Mouse (Mus musculus): ENCODE results near the gene Mmp9. TPM values are rescaled to one million over a fixed set of nuclear protein-coding genes. Genes with fewer than 3 reads are reported as not detected.

Gene Mmp9
- polyA plus RNA-seq, 1 experiment: 8.1 TPM

DNA sequence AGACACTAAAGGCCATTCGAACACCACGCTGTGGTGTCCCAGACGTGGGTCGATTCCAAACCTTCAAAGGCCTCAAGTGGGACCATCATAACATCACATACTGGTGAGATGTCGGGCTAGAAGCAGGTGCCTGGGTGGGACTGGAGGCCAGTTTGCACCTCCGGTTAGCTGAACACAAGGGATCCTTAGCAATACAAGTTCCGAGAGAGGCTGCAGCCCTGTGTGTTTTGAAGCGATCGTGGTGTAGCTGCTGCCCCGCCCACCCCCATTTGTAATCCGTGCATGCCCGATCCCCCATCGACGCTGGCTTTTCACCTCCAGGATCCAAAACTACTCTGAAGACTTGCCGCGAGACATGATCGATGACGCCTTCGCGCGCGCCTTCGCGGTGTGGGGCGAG, 8.4 kb downstream of the Mmp9 start:
- Histone ChIP-seq H3K4me1 (ENCODE audit: control insufficient read depth, insufficient read depth, low read length) (no peaks in the 10 kb centered on the region), H3K4me3 (ENCODE audit: insufficient read depth, low read length) (no peak overlapping the region), H3K27ac (ENCODE audit: insufficient read depth, low read length) (no peak overlapping the region)
- TF ChIP-seq CTCF (IDR thresholded peaks at IDR 0.05; ENCODE audit: borderline replicate concordance, insufficient read depth, low read length) (no peak), POLR2A (IDR thresholded peaks at IDR 0.05; ENCODE audit: low read depth, low read length) (no peak)

DNA sequence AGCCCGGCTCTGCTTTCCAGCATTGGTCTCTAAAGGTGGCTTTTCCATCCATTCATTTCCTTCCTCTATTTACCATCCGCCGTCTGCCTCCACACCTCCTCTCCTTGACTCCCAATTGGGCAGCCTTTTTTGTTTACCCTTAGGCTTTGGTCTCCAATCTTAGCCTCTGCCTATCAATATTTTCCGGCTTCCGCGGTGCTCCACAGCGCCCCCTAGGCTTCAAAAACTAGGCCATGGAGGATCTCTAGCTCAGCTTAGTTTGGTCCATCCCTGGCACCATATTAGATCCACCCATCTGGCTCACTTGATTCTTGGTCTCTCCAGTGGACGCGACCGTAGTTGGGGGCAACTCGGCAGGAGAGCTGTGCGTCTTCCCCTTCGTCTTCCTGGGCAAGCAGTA, 9.9 kb downstream of the Mmp9 start:
- no peak for TF ChIP-seq POLR2A (IDR thresholded peaks at IDR 0.05; ENCODE audit: low read depth, low read length)
- TF ChIP-seq CTCF (IDR thresholded peaks at IDR 0.05; ENCODE audit: borderline replicate concordance, insufficient read depth, low read length): no peak
- Histone ChIP-seq H3K27ac (ENCODE audit: insufficient read depth, low read length) (no peak overlapping the region), H3K4me3 (ENCODE audit: insufficient read depth, low read length) (no peak overlapping the region)

DNA sequence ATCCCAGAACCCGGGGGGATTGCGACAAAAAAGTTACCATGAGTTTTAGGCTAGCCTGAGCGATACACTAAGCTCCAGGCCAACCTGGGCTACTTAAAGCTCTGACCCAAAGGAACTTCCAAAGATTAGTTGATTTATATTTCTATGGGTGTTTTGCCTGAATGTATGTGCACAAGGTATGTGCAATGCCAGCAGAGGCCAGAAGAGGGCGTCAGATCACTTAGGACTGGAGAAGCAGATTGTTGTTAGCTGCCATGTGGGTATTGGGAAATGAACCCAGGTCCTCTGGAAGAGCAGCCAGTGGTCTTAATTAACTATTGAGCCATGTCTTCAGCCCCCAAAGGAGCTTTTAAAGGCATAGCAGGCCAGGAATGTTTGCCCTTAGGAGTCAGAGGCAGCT, 11.2 kb downstream of the Mmp9 start:
- Histone ChIP-seq H3K4me3 (ENCODE audit: insufficient read depth, low read length) (no peak overlapping the region), H3K4me1 (ENCODE audit: control insufficient read depth, insufficient read depth, low read length) (no peaks in the 10 kb centered on the region), H3K27ac (ENCODE audit: insufficient read depth, low read length) (no peak overlapping the region)
- TF ChIP-seq CTCF (IDR thresholded peaks at IDR 0.05; ENCODE audit: borderline replicate concordance, insufficient read depth, low read length) (0 out of 2 replicates have a peak, but pooled peaks have one; percentile 7), POLR2A (IDR thresholded peaks at IDR 0.05; ENCODE audit: low read depth, low read length) (no peak)

More for the DNA sequence above, 9.9 kb downstream of the Mmp9 start:
- H3K4me1 ChIP-seq (ENCODE audit: control insufficient read depth, insufficient read depth, low read length): no peaks in the 10 kb centered on the region

DNA sequence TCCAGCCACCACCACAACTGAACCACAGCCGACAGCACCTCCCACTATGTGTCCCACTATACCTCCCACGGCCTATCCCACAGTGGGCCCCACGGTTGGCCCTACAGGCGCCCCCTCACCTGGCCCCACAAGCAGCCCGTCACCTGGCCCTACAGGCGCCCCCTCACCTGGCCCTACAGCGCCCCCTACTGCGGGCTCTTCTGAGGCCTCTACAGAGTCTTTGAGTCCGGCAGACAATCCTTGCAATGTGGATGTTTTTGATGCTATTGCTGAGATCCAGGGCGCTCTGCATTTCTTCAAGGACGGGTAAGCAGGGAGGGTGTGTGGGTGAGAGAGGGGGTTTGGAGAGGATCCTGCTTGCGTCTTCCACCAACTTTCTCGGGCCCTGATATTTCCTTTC, 11.9 kb downstream of the Mmp9 start:
- H3K4me1 ChIP-seq (ENCODE audit: control insufficient read depth, insufficient read depth, low read length): no peaks in the 10 kb centered on the region
- H3K4me3 ChIP-seq (ENCODE audit: insufficient read depth, low read length): no peak overlapping the region
- no peak for TF ChIP-seq POLR2A (IDR thresholded peaks at IDR 0.05; ENCODE audit: low read depth, low read length)
- TF ChIP-seq CTCF (IDR thresholded peaks at IDR 0.05; ENCODE audit: borderline replicate concordance, insufficient read depth, low read length): no peak
- no peak overlapping the region for H3K27ac ChIP-seq (ENCODE audit: insufficient read depth, low read length)

DNA sequence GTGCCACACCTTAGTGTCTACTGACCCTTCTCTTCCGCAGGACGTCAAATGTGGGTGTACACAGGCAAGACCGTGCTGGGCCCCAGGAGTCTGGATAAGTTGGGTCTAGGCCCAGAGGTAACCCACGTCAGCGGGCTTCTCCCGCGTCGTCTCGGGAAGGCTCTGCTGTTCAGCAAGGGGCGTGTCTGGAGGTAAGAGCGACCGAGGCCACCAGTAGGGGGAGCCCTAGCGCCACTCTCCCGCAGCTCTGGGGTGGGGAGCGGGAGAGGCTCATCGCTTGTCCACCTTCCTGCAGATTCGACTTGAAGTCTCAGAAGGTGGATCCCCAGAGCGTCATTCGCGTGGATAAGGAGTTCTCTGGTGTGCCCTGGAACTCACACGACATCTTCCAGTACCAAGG, 12.6 kb downstream of the Mmp9 start:
- Histone ChIP-seq H3K27ac (ENCODE audit: insufficient read depth, low read length) (no peak overlapping the region), H3K4me1 (ENCODE audit: control insufficient read depth, insufficient read depth, low read length) (no peaks in the 10 kb centered on the region), H3K4me3 (ENCODE audit: insufficient read depth, low read length) (no peak overlapping the region)
- TF ChIP-seq POLR2A (IDR thresholded peaks at IDR 0.05; ENCODE audit: low read depth, low read length) (no peak), CTCF (IDR thresholded peaks at IDR 0.05; ENCODE audit: borderline replicate concordance, insufficient read depth, low read length) (peak; percentile 82)

DNA sequence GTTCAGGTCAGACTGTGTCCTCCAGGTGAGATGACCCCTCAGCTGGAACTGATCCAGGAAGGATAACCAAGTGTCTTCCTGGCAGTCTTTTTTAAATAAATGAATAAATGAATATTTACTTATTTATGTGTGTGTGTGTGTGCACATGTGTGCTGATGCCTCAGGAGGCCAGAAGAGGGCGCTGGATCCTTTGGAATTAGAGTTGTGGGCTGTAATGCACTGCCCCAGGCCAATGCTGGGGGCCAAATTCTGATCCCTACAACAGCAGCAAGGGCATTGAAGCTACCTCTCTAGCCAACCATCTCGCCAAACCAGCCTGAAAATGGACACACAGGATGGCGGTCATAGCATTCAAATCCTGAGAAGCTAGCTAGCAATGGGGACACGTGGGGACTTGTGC, 15.1 kb downstream of the Mmp9 start:
- no peak overlapping the region for H3K4me3 ChIP-seq (ENCODE audit: insufficient read depth, low read length)
- no peak for TF ChIP-seq CTCF (IDR thresholded peaks at IDR 0.05; ENCODE audit: borderline replicate concordance, insufficient read depth, low read length)
- no peak for TF ChIP-seq POLR2A (IDR thresholded peaks at IDR 0.05; ENCODE audit: low read depth, low read length)
- H3K4me1 ChIP-seq (ENCODE audit: control insufficient read depth, insufficient read depth, low read length): no peaks in the 10 kb centered on the region
- H3K27ac ChIP-seq (ENCODE audit: insufficient read depth, low read length): no peak overlapping the region

DNA sequence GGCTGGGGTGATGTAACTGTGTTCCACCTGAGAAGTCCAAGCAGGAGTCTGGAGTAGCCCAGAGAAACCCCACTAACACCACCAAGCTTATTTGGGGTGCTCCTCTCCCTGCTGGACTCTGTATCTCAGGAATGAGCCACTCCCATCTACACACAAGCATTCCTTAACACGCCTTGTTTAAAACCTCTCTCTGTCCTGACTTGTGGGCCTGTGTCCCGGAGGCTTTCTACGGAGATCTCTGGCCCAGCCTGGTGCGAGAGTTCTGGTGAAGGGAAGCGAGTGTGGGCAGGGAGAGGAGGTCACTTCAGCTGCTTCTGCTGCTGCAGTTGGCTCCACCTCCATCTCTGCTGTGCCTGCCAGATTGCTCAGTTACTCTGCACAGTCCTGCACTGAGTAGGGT, 15.6 kb downstream of the Mmp9 start:
- H3K4me3 ChIP-seq (ENCODE audit: insufficient read depth, low read length): no peak overlapping the region
- no peak for TF ChIP-seq POLR2A (IDR thresholded peaks at IDR 0.05; ENCODE audit: low read depth, low read length)
- TF ChIP-seq CTCF (IDR thresholded peaks at IDR 0.05; ENCODE audit: borderline replicate concordance, insufficient read depth, low read length): no peak
- H3K27ac ChIP-seq (ENCODE audit: insufficient read depth, low read length): no peak overlapping the region
- H3K4me1 ChIP-seq (ENCODE audit: control insufficient read depth, insufficient read depth, low read length): no peaks in the 10 kb centered on the region

DNA sequence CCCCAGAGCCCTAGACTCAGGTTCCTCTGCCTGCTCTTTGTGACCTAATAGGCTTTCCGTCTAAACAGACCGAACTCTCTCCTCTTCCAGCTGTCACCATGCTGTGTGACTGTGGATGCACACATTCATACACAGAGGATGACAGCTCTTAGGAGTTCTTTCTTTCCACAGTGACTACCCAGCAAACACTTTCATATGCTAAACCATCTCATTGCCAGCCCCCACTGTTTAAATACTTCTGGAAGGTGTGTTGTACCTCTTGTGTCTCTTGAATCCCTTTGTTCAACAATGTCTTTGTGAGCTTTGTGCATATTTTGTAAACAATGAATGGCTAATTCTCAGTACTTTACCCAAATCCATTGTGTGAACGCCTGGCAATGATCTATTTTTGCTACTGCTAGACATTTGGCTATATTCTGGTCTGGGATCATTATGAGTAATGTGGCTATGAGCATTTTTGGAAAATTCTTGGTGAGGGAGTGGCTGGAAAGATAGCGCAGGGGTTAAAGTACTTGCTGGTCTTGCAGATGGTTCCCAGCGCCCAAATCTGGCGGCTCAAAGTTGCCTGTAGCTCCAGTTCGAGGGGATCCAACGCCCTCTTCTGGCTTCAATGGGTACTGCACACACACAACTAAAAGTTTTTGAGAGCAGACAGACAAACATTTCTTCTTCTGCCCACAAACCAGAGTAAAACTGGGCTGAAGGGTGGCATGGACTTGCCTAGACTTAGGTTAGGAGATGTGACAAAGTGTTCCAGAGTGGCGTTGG, 17.2 kb downstream of the Mmp9 start:
- Histone ChIP-seq H3K27ac (ENCODE audit: insufficient read depth, low read length) (no peak overlapping the region), H3K4me1 (ENCODE audit: control insufficient read depth, insufficient read depth, low read length) (no peaks in the 10 kb centered on the region), H3K4me3 (ENCODE audit: insufficient read depth, low read length) (no peak overlapping the region)
- no peak for TF ChIP-seq CTCF (IDR thresholded peaks at IDR 0.05; ENCODE audit: borderline replicate concordance, insufficient read depth, low read length)
- no peak for TF ChIP-seq POLR2A (IDR thresholded peaks at IDR 0.05; ENCODE audit: low read depth, low read length)

DNA sequence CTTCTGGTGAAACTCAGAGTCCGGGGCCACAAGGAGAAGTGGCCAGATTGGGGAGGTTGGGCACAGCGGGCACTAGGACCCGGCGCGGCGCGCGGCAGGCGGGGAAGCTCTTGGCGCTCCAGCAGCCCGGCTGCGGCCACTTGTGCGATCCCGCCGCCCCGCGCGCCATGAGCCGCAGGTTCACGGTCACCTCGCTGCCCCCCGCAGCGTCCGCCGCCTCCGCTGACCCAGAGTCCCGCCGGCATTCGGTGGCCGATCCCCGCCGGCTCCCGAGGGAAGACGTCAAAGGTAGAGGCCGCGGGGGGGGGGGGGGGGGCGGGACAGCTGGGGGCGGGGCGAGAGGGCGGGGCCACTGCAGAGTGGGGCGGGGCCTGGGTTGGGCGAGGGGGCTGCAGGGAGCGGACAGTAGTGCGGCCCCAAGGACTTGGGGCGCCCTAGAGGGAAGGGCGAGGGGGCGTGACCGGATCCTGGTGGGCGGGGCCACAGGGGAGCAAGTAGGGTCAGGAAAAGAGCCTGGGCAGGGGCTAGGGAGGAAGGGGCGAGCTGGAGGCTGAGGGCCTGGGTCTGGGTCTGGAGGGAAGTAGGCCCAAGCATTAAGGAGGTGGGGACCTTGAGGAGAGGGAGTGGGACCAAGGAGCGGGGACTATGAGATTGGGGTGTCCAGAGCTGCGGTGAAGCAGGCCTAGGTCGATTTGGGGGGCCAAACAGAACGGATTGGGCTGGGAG, 20.3 kb downstream of the Mmp9 start, which contains the start of gene Slc12a5:
Slc12a5 (plus strand) TSS at position 87 of the 726 bp plus-strand sequence.
- Histone ChIP-seq H3K4me3 (ENCODE audit: insufficient read depth, low read length) (peak within 1 kb of the TSS; percentile 43), H3K27ac (ENCODE audit: insufficient read depth, low read length) (no peak within 1 kb of the TSS), H3K4me1 (ENCODE audit: control insufficient read depth, insufficient read depth, low read length) (no peaks in the 10 kb centered on the region)
- TF ChIP-seq POLR2A (IDR thresholded peaks at IDR 0.05; ENCODE audit: low read depth, low read length) (no peak), CTCF (IDR thresholded peaks at IDR 0.05; ENCODE audit: borderline replicate concordance, insufficient read depth, low read length) (no peak)

All from embryonic fibroblast, embryonic 13.5 days (primary cell).